Mouse (Mus musculus) olfactory bulb, adult 2 months (tissue): ENCODE measurements at regions not wholly inside any gene's neighbourhood (a gene's known extent, or its start where the extent isn't known, plus 50 kb on each side); places are given as distances from the start of the nearest gene placed in this dataset.

Source experiments
- CTCF ChIP-seq: fragments of 200-500 bp; IDR thresholded peaks from 2 replicates; pipeline ENCODE4 v1.5.1; 2012; ENCODE audit warnings: low read depth, mild to moderate bottlenecking, low read length, moderate library complexity; ENCODE audit not compliant: insufficient read depth
- POLR2A ChIP-seq: fragments of 200-500 bp; IDR thresholded peaks from 2 replicates; pipeline ENCODE4 v1.6.1; 2012; ENCODE audit warnings: mild to moderate bottlenecking, low read depth, low read length, moderate library complexity; ENCODE audit not compliant: insufficient read depth

- no peak for TF ChIP-seq CTCF
- TF ChIP-seq POLR2A, result no peak
Observed at GRCm38 (mm10) chr1:90404717-90405487, 197.9 kb upstream of the Cops8 start.
